Mouse (Mus musculus) CH12.LX (cell line): ENCODE data around the gene Mta2.

ENCODE experiments used
- CHD1 ChIP-seq: IDR thresholded peaks from 2 replicates; pipeline ENCODE4 v1.6.1; 2012; ENCODE audit warnings: low read depth, low read length, improper control_type of control experiment, inconsistent platforms
- CTCF ChIP-seq, 2 experiments: IDR thresholded peaks in 1 of 2; conservative IDR thresholded peaks in 1 of 2; 2 replicates each; pipeline ENCODE4 v1.5.1; 2011 to 2012; ENCODE audit warnings: low read depth in 2 of 2, low read length in 2 of 2, improper control_type of control experiment in 1 of 2, inconsistent platforms in 1 of 2, mild to moderate bottlenecking in 1 of 2, moderate library complexity in 1 of 2
- EP300 ChIP-seq: IDR thresholded peaks from 2 replicates; pipeline ENCODE4 v1.6.1; 2011; ENCODE audit warnings: low read length, improper control_type of control experiment
- JUND ChIP-seq: conservative IDR thresholded peaks from 2 replicates; pipeline ENCODE4 v1.6.1; 2011; ENCODE audit warnings: low read depth, low read length, improper control_type of control experiment
- KAT2A ChIP-seq: IDR thresholded peaks from 2 replicates; pipeline ENCODE4 v1.6.1; 2012; ENCODE audit warnings: low read length, improper control_type of control experiment, inconsistent platforms; ENCODE audit not compliant: insufficient replicate concordance
- MAZ ChIP-seq: IDR thresholded peaks from 2 replicates; pipeline ENCODE4 v1.6.1; 2012; ENCODE audit warnings: low read depth, mild to moderate bottlenecking, inconsistent platforms, low read length, improper control_type of control experiment, moderate library complexity
- MXI1 ChIP-seq: IDR thresholded peaks from 2 replicates; pipeline ENCODE4 v1.6.1; 2011; ENCODE audit warnings: mild to moderate bottlenecking, low read depth, low read length, improper control_type of control experiment
- MYC ChIP-seq: IDR thresholded peaks from 2 replicates; pipeline ENCODE4 v1.6.1; 2011; ENCODE audit warnings: low read depth, mild to moderate bottlenecking, improper control_type of control experiment, low read length
- NRF1 ChIP-seq: IDR thresholded peaks from 2 replicates; pipeline ENCODE4 v1.6.1; 2014; ENCODE audit warnings: low read depth, mild to moderate bottlenecking, inconsistent platforms, low read length, improper control_type of control experiment, moderate library complexity
- POLR2A ChIP-seq: IDR thresholded peaks from 2 replicates; pipeline ENCODE4 v1.6.1; 2011; ENCODE audit warnings: low read depth, mild to moderate bottlenecking, improper control_type of control experiment, low read length
- TCF12 ChIP-seq: IDR thresholded peaks from 2 replicates; pipeline ENCODE4 v1.6.1; 2014; ENCODE audit warnings: low read depth, mild to moderate bottlenecking, inconsistent platforms, low read length, improper control_type of control experiment
- UBTF ChIP-seq: IDR thresholded peaks from 2 replicates; pipeline ENCODE4 v1.6.1; 2012; ENCODE audit warnings: low read depth, mild to moderate bottlenecking, inconsistent platforms, low read length, improper control_type of control experiment, moderate library complexity
- USF1 ChIP-seq: IDR thresholded peaks from 2 replicates; pipeline ENCODE4 v1.6.1; 2014; ENCODE audit warnings: low read depth, mild to moderate bottlenecking, inconsistent platforms, low read length, improper control_type of control experiment
- ZNF384 ChIP-seq: IDR thresholded peaks from 2 replicates; pipeline ENCODE4 v1.6.1; 2012; ENCODE audit warnings: low read depth, low read length, improper control_type of control experiment, inconsistent platforms

- TF ChIP-seq MYC (no peak), POLR2A (no peak), EP300 (no peak), CTCF (conservative IDR thresholded peaks at IDR 0.05 in 1 of 2, IDR thresholded peaks at IDR 0.05 in 1 of 2; ENCODE audit: low read depth in 2 of 2, low read length in 2 of 2) (no peak), TCF12 (no peak), USF1 (no peak), NRF1 (no peak), JUND (no peak), ZNF384 (no peak), KAT2A (no peak), MAZ (no peak), MXI1 (peak; percentile 37), UBTF (no peak), CHD1 (0 out of 2 replicates have a peak, but pooled peaks have one; percentile 50)
Measured at GRCm38 (mm10) chr19:8944750-8945149, 3.1 kb downstream of the Mta2 start.
